Mouse (Mus musculus) monocyte, adult 2 months (primary cell): ENCODE measurements around the gene Nudt8.
"Not testable (repeated sequence)": the region's sequence is repeated elsewhere in the genome, so short reads cannot be mapped to it uniquely, and the experiment has no call there.

Experiments used
- DNase-seq, 2 experiments: peaks; one replicate each; pipeline ENCODE4 v3.0.0; 2022; ENCODE audit warnings: low spot score in 2 of 2, low read depth in 1 of 2

Nudt8 gene

DNA sequence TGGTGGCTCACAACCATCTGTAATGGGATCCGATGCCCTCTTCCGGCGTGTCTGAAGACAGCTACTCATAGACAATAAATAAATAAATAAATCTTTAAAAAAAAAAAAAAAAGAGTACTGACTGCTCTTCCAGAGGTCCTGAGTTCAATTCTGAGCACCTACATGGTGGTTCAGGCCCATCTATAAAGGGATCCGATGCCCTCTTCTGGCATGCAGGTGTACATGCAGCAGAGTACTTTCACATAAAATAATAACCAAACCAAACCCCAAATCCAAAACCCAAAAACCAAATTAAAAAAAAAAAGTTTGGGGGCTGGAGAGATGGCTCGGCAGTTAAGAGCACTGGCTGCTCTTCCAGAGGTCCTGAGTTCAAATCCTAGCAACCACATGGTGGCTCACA, 48.7 kb downstream of the Nudt8 start:
- DNase-seq: not testable (repeated sequence)

DNA sequence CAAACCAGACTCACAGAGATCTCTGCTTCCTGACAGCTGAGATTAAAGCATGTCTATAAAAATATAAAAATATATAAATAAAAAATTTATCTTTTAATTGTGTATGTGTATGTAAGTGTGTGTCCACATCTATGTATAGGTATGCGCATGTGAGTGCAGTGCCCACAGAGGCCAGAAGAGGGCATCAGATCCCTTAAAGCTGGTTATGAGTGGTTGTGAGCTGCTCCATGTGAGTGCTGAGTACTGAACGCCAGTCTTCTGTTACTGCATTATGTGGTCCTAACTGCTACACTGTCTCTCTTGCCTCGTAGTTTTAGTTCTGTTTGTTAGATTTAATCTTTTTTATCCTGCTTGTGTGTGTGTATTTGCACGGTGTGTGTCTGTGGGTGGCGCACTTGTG, 50.6 kb downstream of the Nudt8 start:
- no peak for DNase-seq
